7 mouse cellular contexts compared by ENCODE assay signal in genomic region chr4:120815163-120815562, GRCm38 (mm10). TPM values are rescaled to one million over a fixed set of nuclear protein-coding genes. Genes with fewer than 3 reads are reported as not detected.
A peak's percentile ranks its signal among the peaks of the same experiment; 100 is the strongest.
DNase-seq lines count a peak whose midpoint lies in the region; ATAC-seq and TF ChIP-seq lines count a peak whose summit lies in the region.

No protein-coding gene starts in this region.

- no peak for ATAC-seq in lung, embryonic 15.5 days (ENCODE audit: borderline replicate concordance, extremely low read depth, low FRiP score, low TSS enrichment)
- peak; percentile 37 for ATAC-seq in forebrain, embryonic 11.5 days (replicated peaks; ENCODE audit: low FRiP score)
- peak; percentile 48 for ATAC-seq in limb, embryonic 13.5 days (ENCODE audit: low FRiP score, low read depth)
- no peak for ATAC-seq in monocyte, adult 5-6 weeks (replicated peaks; ENCODE audit: insufficient number of reproducible peaks, low FRiP score, low TSS enrichment, poor library complexity, severe bottlenecking)

- no peak for TF ChIP-seq CTCF in small intestine, adult 2 months (IDR thresholded peaks at IDR 0.05; ENCODE audit: extremely low read depth, insufficient read length, insufficient replicate concordance, low read depth, low read length)

- H3K4me1 ChIP-seq in lung, embryonic 15.5 days, result peaks cover 58% of the 10 kb centered on the region
- H3K4me1 ChIP-seq in forebrain, embryonic 11.5 days (replicated peaks; ENCODE audit: control insufficient read depth, insufficient read depth, low read length), result peaks cover 2% of the 10 kb centered on the region; the same call in 1 of the 2 replicates
- peaks cover 45% of the 10 kb centered on the region for H3K4me1 ChIP-seq in limb, embryonic 13.5 days
- peaks cover 6% of the 10 kb centered on the region for H3K4me1 ChIP-seq in small intestine, adult 2 months (ENCODE audit: control insufficient read depth, insufficient read depth, insufficient read length, low read length)

- peak overlapping the region; percentile 56 for H3K4me3 ChIP-seq in lung, embryonic 15.5 days
- H3K4me3 ChIP-seq in forebrain, embryonic 11.5 days (ENCODE audit: low read depth, low read length), result peak overlapping the region; percentile 42
- H3K4me3 ChIP-seq in limb, embryonic 13.5 days, result peak overlapping the region; percentile 57
- peak overlapping the region; percentile 62 for H3K4me3 ChIP-seq in small intestine, adult 2 months (ENCODE audit: low read depth, low read length)

- peak overlapping the region; percentile 61 for H3K4me2 ChIP-seq in lung, embryonic 15.5 days
- peak overlapping the region; percentile 62 for H3K4me2 ChIP-seq in forebrain, embryonic 11.5 days (ENCODE audit: low read depth, low read length, severe bottlenecking)
- peak overlapping the region; percentile 71 for H3K4me2 ChIP-seq in limb, embryonic 13.5 days (replicated peaks)

- no peaks in the 10 kb centered on the region for H3K27me3 ChIP-seq in lung, embryonic 15.5 days
- H3K27me3 ChIP-seq in forebrain, embryonic 11.5 days (ENCODE audit: control insufficient read depth, insufficient read depth, low read length), result no peaks in the 10 kb centered on the region
- no peaks in the 10 kb centered on the region for H3K27me3 ChIP-seq in limb, embryonic 13.5 days
- no peaks in the 10 kb centered on the region for H3K27me3 ChIP-seq in small intestine, adult 2 months (ENCODE audit: control insufficient read depth, insufficient read depth, low read length)

- no peaks in the 10 kb centered on the region for H3K9me3 ChIP-seq in lung, embryonic 15.5 days
- no peaks in the 10 kb centered on the region for H3K9me3 ChIP-seq in forebrain, embryonic 11.5 days (ENCODE audit: control insufficient read depth, low read length)
- H3K9me3 ChIP-seq in limb, embryonic 13.5 days, result no peaks in the 10 kb centered on the region

- peak overlapping the region; percentile 81 for H3K27ac ChIP-seq in lung, embryonic 15.5 days
- peak overlapping the region; percentile 60; the same call in 1 of the 2 replicates for H3K27ac ChIP-seq in forebrain, embryonic 11.5 days (ENCODE audit: low read depth, low read length)
- H3K27ac ChIP-seq in limb, embryonic 13.5 days, result peak overlapping the region; percentile 82; the same call in 1 of the 2 replicates
- H3K27ac ChIP-seq in small intestine, adult 2 months (ENCODE audit: insufficient read depth, low read depth, low read length), result peak overlapping the region; percentile 41; the same call in 1 of the 2 replicates

- H3K36me3 ChIP-seq in lung, embryonic 15.5 days, result no peaks in the 10 kb centered on the region
- no peaks in the 10 kb centered on the region for H3K36me3 ChIP-seq in forebrain, embryonic 11.5 days (ENCODE audit: control insufficient read depth, insufficient read depth, low read length)
- peaks cover 4% of the 10 kb centered on the region for H3K36me3 ChIP-seq in limb, embryonic 13.5 days
- H3K36me3 ChIP-seq in small intestine, adult 2 months (ENCODE audit: control insufficient read depth, insufficient read depth, low read length), result no peaks in the 10 kb centered on the region

- no peak for DNase-seq in lung, postnatal 14 days
- DNase-seq in forebrain, embryonic 11.5 days (ENCODE audit: low spot score), result no peak
- DNase-seq in adrenal gland, postnatal 4 days (ENCODE audit: low spot score in 2 of 2), result no peak

- TF ChIP-seq POLR2A in small intestine, adult 2 months (IDR thresholded peaks at IDR 0.05; ENCODE audit: low read depth, low read length), result no peak

- peak overlapping the region; percentile 35 for H3K9ac ChIP-seq in lung, embryonic 15.5 days
- peak overlapping the region; percentile 62 for H3K9ac ChIP-seq in forebrain, embryonic 11.5 days (ENCODE audit: low read length)
- H3K9ac ChIP-seq in limb, embryonic 13.5 days, result peak overlapping the region; percentile 72

- 4% methylated on average over 4 of the region's 4 CpGs for whole genome bisulfite sequencing in lung, embryonic 15.5 days
- 18% methylated on average over 4 of the region's 4 CpGs for WGBS in forebrain, embryonic 11.5 days
- 8% methylated on average over 4 of the region's 4 CpGs for WGBS in limb, embryonic 13.5 days
- WGBS in small intestine, adult 2 months, result 5% methylated on average over 4 of the region's 4 CpGs

RNA-seq across cellular contexts. Expression of gene Nfyc, which starts 16.2 kb away (rescaled TPM):
- polyA plus RNA-seq in lung, embryonic 15.5 days (2015; fragmentation: Nextera tagmentation; extraction: Ambion mirVana), result 93.7 and 99.5 TPM in 2 replicates
- 124 and 134 TPM in 2 replicates for polyA plus RNA-seq in forebrain, embryonic 11.5 days (2014; fragmentation: Nextera tagmentation; extraction: Ambion mirVana)
- 105 and 109 TPM in 2 replicates for polyA plus RNA-seq in limb, embryonic 13.5 days (2015; fragmentation: Nextera tagmentation; extraction: Ambion mirVana)
- polyA plus RNA-seq in small intestine, adult 2 months (2012; rRNA removed), result 103 and 247 TPM in 2 replicates
- 46.7 to 97.0 TPM (median 77.6 TPM) in 3 replicates for total RNA-seq in monocyte, adult 5-6 weeks (2017)
- 10 to 100 TPM; 68.2 to 73.5 TPM for total RNA-seq in adrenal gland, postnatal 4 days (2021)

RNA-seq across cellular contexts. Expression of gene Rims3, which starts 39.5 kb away (rescaled TPM):
- polyA plus RNA-seq in lung, embryonic 15.5 days (2015; fragmentation: Nextera tagmentation; extraction: Ambion mirVana), result 0.57 and 0.72 TPM in 2 replicates
- 4.2 and 4.9 TPM in 2 replicates for polyA plus RNA-seq in forebrain, embryonic 11.5 days (2014; fragmentation: Nextera tagmentation; extraction: Ambion mirVana)
- 0.41 and 0.66 TPM in 2 replicates for polyA plus RNA-seq in limb, embryonic 13.5 days (2015; fragmentation: Nextera tagmentation; extraction: Ambion mirVana)
- 0.30 and 0.51 TPM in 2 replicates for polyA plus RNA-seq in small intestine, adult 2 months (2012; rRNA removed)
- 1.7 to 2.9 TPM (median 1.7 TPM) in 3 replicates for total RNA-seq in monocyte, adult 5-6 weeks (2017)
- 10 to 100 TPM; 11.8 to 13.9 TPM for total RNA-seq in adrenal gland, postnatal 4 days (2021)

Comparison
In these comparisons a context has a peak if more than half of its experiments do, and no peak if none do; other contexts are left out.
1. ATAC-seq: peak in forebrain, embryonic 11.5 days (single experiment) and limb, embryonic 13.5 days (single experiment); none in lung, embryonic 15.5 days (single experiment) and monocyte, adult 5-6 weeks (single experiment).
2. Peak in every context shown above with its lines, with median percentiles within 50 percentile points of each other: H3K27ac ChIP-seq, H3K4me2 ChIP-seq, H3K4me3 ChIP-seq and H3K9ac ChIP-seq.